Mouse (Mus musculus) cortical plate, adult 2 months (tissue): ENCODE results near the gene Mpv17l2.

Experiments
- CTCF ChIP-seq: fragments of 200-500 bp; IDR thresholded peaks from 2 replicates; pipeline ENCODE4 v1.5.1; 2011; ENCODE audit warnings: mild to moderate bottlenecking, control low read depth, low read length; ENCODE audit not compliant: insufficient read depth; ENCODE audit errors: extremely low read depth
- POLR2A ChIP-seq: fragments of 200-500 bp; IDR thresholded peaks from 2 replicates; pipeline ENCODE4 v1.6.1; 2011; ENCODE audit warnings: mild to moderate bottlenecking, low read length, control low read depth; ENCODE audit not compliant: insufficient read depth; ENCODE audit errors: extremely low read depth

DNA sequence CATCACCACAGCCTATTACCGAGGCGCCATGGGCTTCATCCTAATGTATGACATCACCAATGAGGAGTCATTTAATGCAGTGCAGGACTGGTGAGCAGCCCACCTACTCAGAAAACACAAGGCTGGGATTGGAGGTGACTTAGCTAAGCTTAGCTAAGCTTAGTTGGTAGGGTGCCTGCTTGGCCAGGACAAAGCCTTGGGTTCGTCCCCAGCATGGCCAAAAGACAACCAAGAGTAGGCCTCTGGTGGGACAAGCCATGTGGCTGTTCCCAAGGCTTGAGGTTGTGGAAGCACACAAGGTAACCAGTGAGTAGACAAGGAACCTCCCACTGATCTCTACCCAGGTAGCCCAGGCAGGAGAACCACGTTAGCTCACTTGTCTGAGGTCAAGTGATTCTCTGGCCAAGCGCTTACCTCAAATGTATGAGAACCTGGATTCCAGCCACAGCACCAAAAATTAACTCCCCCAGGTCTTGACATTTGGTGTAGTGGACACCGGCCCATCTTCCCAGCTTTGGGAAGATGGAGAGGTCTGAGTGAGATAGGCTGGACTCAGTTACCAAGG is 4.2 kb downstream of the Mpv17l2 start:
- no peak for TF ChIP-seq CTCF
- no peak for TF ChIP-seq POLR2A
